Mouse (Mus musculus) ES-Bruce4 (cell line): ENCODE results near the gene Paxx.

ENCODE experiments used
- CTCF ChIP-seq: IDR thresholded peaks from one replicate; pipeline ENCODE4 v1.8.1; 2011; ENCODE audit warnings: low read depth, low read length
- EP300 ChIP-seq: IDR thresholded peaks from 2 replicates; pipeline ENCODE4 v1.6.1; 2011; ENCODE audit warnings: low read depth, low read length; ENCODE audit not compliant: insufficient read depth
- POLR2A ChIP-seq: IDR thresholded peaks from one replicate; pipeline ENCODE4 v1.8.1; 2011; ENCODE audit warnings: low read length; ENCODE audit not compliant: insufficient read depth

DNA sequence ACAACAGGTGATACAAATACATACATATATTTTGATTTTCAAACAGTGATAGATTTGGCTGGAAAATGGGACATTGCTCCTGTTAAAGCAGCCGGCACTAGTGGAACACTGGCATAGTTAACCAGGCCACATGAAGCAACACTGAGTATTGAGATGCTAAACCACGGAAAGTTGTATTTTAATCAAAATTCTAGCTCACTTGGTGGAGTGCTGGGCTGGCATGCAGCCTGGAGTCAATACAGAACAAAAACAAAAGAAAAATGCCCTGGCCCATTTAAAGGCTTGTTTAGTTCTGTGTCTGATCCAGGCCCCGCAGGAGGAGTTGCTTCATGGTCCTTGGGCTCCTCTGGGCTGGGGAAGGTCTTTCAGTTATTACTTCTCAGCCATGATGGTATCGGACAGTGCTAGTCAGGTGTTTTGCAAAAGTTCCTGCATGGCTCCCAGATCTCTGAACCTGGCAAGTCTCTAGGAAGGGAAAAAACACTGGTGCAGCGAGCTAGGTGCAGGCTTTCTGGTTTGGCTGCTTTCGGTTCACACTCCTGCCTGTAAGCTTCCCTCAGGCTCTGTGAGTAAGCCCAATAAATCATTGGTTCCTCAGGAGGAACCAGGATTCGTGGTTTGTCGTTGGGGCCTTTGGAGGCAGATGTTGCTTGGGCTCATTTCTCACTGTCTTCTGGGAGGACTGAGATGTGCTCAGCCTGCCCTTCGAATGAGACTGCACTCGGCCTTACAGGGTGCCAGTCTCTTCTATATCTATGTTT lies 18.8 kb upstream of the Paxx start:
- no peak for TF ChIP-seq POLR2A
- no peak for TF ChIP-seq CTCF
- no peak for TF ChIP-seq EP300
